Mouse (Mus musculus): ENCODE measurements around the gene Dock2.

DNA sequence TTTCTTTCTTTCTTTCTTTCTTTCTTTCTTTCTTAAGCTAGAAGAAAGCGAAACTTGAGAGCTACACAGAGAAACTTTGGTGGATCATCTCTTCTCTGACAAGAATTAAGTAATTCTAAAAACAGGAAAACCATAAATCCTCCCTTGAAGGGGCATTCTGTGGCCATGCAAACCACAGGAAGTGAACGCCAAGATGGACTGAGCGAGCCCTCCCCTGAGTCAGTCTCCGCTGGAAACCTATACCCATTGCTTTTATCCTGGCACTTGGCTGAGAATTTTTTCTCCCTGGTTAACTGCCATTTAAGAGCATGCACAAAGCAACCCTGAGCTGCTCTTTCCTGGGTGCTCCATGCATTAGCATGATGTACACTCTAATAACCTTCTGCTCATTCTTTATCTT, 3.7 kb downstream of the Dock2 start:
- TF ChIP-seq POLR2A (IDR thresholded peaks at IDR 0.05; ENCODE audit: low read depth, low read length) (no peak), CTCF (IDR thresholded peaks at IDR 0.05; ENCODE audit: extremely low read depth, insufficient read depth, insufficient read length, insufficient replicate concordance) (no peak)

Data from spleen, adult 2 months (tissue).